Mouse (Mus musculus) testis, adult 2 months (tissue): ENCODE measurements around the gene Rffl.

Experiments
- CTCF ChIP-seq: fragments of 200-500 bp; IDR thresholded peaks from 2 replicates; pipeline ENCODE4 v1.5.1; 2012; ENCODE audit warnings: low read depth, mild to moderate bottlenecking, inconsistent platforms, low read length, moderate library complexity; ENCODE audit not compliant: control insufficient read depth, insufficient read depth, insufficient replicate concordance
- POLR2A ChIP-seq: fragments of 200-500 bp; IDR thresholded peaks from 2 replicates; pipeline ENCODE4 v1.6.1; 2012; ENCODE audit warnings: low read depth, mild to moderate bottlenecking, inconsistent platforms, low read length, moderate library complexity; ENCODE audit not compliant: control insufficient read depth

DNA sequence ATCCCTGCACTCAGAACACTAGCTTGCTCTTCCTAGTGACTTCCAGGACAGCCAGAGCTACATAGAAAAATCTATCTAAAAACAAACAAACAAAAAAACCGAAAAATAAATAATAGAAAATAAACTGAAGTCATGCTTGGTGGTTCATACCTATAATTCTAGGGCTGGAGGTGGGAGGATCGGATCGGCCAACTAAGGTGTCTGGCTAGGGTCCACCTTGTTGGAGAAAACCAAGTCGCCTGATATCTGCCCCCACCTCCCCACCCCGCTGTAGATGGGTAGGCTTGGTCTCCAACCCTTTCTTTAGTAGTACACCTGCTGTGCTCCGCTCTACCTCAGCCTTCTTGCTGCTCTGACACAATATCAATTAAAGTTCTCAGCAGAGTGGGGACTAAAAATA is 88.8 kb downstream of the Rffl start:
- TF ChIP-seq CTCF: no peak
- TF ChIP-seq POLR2A: no peak
